Mouse (Mus musculus): ENCODE data around the gene Wtip. TPM values are rescaled to one million over a fixed set of nuclear protein-coding genes. Genes with fewer than 3 reads are reported as not detected.
"Not testable (repeated sequence)": the region's sequence is repeated elsewhere in the genome, so short reads cannot be mapped to it uniquely, and the experiment has no call there.

The Wtip gene
- polyA plus RNA-seq (2015; fragmentation: Nextera tagmentation; extraction: Ambion mirVana) = 4.0 and 4.7 TPM in 2 replicates

- Histone ChIP-seq H3K4me3 (replicated peaks) (peak within 1 kb of the TSS; percentile 89), H3K9ac (peak within 1 kb of the TSS; percentile 83), H3K27ac (peak within 1 kb of the TSS; percentile 76), H3K27me3 (replicated peaks) (no peaks in the 10 kb centered on the region), H3K4me1 (replicated peaks) (peaks cover 17% of the 10 kb centered on the region), H3K4me2 (replicated peaks) (peak within 1 kb of the TSS; percentile 74), H3K9me3 (no peaks in the 10 kb centered on the region), H3K36me3 (no peaks in the 10 kb centered on the region)
- 1% methylated on average over 46 of the region's 65 CpGs for WGBS
- ATAC-seq = peak; percentile 91
These were observed at the start of gene Wtip for GRCm38 (mm10) chr7:34133117-34133762. Gene Wtip (minus strand): TSS chr7:34133268.

- H3K27ac ChIP-seq; H3K4me1 ChIP-seq (replicated peaks); H3K4me2 ChIP-seq (replicated peaks); H3K36me3 ChIP-seq; H3K9me3 ChIP-seq; H3K27me3 ChIP-seq (replicated peaks); ATAC-seq; H3K9ac ChIP-seq; H3K4me3 ChIP-seq (replicated peaks): not testable (repeated sequence)
- 81% methylated on average over 6 of the region's 6 CpGs for WGBS
These were observed 43.2 kb upstream of the Wtip start for GRCm38 (mm10) chr7:34176241-34176640.

- WGBS = 62% methylated on average over 1 of the region's 1 CpGs
These were observed 39.2 kb upstream of the Wtip start for GRCm38 (mm10) chr7:34172251-34172650.

GRCm38 (mm10) chr7:34169454-34169853, 36.4 kb upstream of the Wtip start, which contains the start of gene Uba2:
Gene Uba2 (minus strand): TSS chr7:34169599.
- Histone ChIP-seq H3K9ac (peak within 1 kb of the TSS; percentile 96), H3K36me3 (0 out of 2 replicates have a peak, but pooled peaks cover 9% of the 10 kb centered on the region), H3K4me1 (replicated peaks) (no peaks in the 10 kb centered on the region), H3K27me3 (replicated peaks) (no peaks in the 10 kb centered on the region), H3K4me3 (replicated peaks) (peak within 1 kb of the TSS; percentile 89), H3K27ac (peak within 1 kb of the TSS; percentile 88), H3K4me2 (replicated peaks) (peak within 1 kb of the TSS; percentile 68), H3K9me3 (no peaks in the 10 kb centered on the region)
- 80% methylated on average over 3 of the region's 3 CpGs for WGBS
- no peak for ATAC-seq

More at GRCm38 (mm10) chr7:34172251-34172650, 39.2 kb upstream of the Wtip start:
- no peaks in the 10 kb centered on the region for H3K36me3 ChIP-seq
- no peak overlapping the region for H3K27ac ChIP-seq
- no peaks in the 10 kb centered on the region for H3K27me3 ChIP-seq (replicated peaks)
- no peak for ATAC-seq
- no peak overlapping the region for H3K4me2 ChIP-seq (replicated peaks)
- H3K4me1 ChIP-seq (replicated peaks) = no peaks in the 10 kb centered on the region
- H3K9ac ChIP-seq = no peak overlapping the region
- H3K4me3 ChIP-seq (replicated peaks) = no peak overlapping the region
- no peaks in the 10 kb centered on the region for H3K9me3 ChIP-seq

GRCm38 (mm10) chr7:34168470-34169251, 35.6 kb upstream of the Wtip start:
- Histone ChIP-seq H3K4me2 (replicated peaks) (peak overlapping the region; percentile 68), H3K9ac (peak overlapping the region; percentile 96), H3K9me3 (no peaks in the 10 kb centered on the region), H3K4me1 (replicated peaks) (no peaks in the 10 kb centered on the region), H3K36me3 (peaks cover 11% of the 10 kb centered on the region), H3K27ac (peak overlapping the region; percentile 88), H3K27me3 (replicated peaks) (no peaks in the 10 kb centered on the region), H3K4me3 (replicated peaks) (peak overlapping the region; percentile 89)
- ATAC-seq = peak; percentile 99
- WGBS = 11% methylated on average over 30 of the region's 30 CpGs

GRCm38 (mm10) chr7:34167766-34168469, 34.9 kb upstream of the Wtip start:
- WGBS = under 1% methylated on average over 54 of the region's 54 CpGs
- Histone ChIP-seq H3K27me3 (replicated peaks) (no peaks in the 10 kb centered on the region), H3K36me3 (peaks cover 16% of the 10 kb centered on the region), H3K9me3 (no peaks in the 10 kb centered on the region), H3K27ac (peak overlapping the region; percentile 88), H3K9ac (peak overlapping the region; percentile 96), H3K4me3 (replicated peaks) (peak overlapping the region; percentile 89), H3K4me1 (replicated peaks) (no peaks in the 10 kb centered on the region), H3K4me2 (replicated peaks) (peak overlapping the region; percentile 68)
- ATAC-seq = peak; percentile 85

- peak overlapping the region; percentile 31; the same call in 1 of the 2 replicates for H3K4me2 ChIP-seq (replicated peaks)
- no peak overlapping the region for H3K4me3 ChIP-seq (replicated peaks)
- no peak overlapping the region for H3K27ac ChIP-seq
- H3K4me1 ChIP-seq (replicated peaks) = no peaks in the 10 kb centered on the region
- no peak for ATAC-seq
- no peaks in the 10 kb centered on the region for H3K9me3 ChIP-seq
- WGBS = 59% methylated on average over 4 of the region's 4 CpGs
- H3K27me3 ChIP-seq (replicated peaks) = no peaks in the 10 kb centered on the region
- peaks cover 22% of the 10 kb centered on the region for H3K36me3 ChIP-seq
- H3K9ac ChIP-seq = no peak overlapping the region
These were observed 33.8 kb upstream of the Wtip start for GRCm38 (mm10) chr7:34166850-34167249.

GRCm38 (mm10) chr7:34165999-34166398, 32.9 kb upstream of the Wtip start:
- WGBS = 72% methylated on average over 3 of the region's 3 CpGs
- Histone ChIP-seq H3K27ac (no peak overlapping the region), H3K9me3 (no peaks in the 10 kb centered on the region), H3K4me3 (replicated peaks) (no peak overlapping the region), H3K9ac (no peak overlapping the region), H3K4me1 (replicated peaks) (no peaks in the 10 kb centered on the region), H3K36me3 (peaks cover 30% of the 10 kb centered on the region), H3K27me3 (replicated peaks) (no peaks in the 10 kb centered on the region), H3K4me2 (replicated peaks) (no peak overlapping the region)
- no peak for ATAC-seq

GRCm38 (mm10) chr7:34164671-34165070, 31.6 kb upstream of the Wtip start:
- no peak overlapping the region for H3K4me2 ChIP-seq (replicated peaks)
- peaks cover 39% of the 10 kb centered on the region for H3K36me3 ChIP-seq
- H3K4me3 ChIP-seq (replicated peaks) = no peak overlapping the region
- no peak overlapping the region for H3K9ac ChIP-seq
- ATAC-seq = no peak
- 87% methylated on average over 7 of the region's 7 CpGs for WGBS
- no peaks in the 10 kb centered on the region for H3K4me1 ChIP-seq (replicated peaks)
- H3K27me3 ChIP-seq (replicated peaks) = no peaks in the 10 kb centered on the region
- H3K9me3 ChIP-seq = no peaks in the 10 kb centered on the region
- H3K27ac ChIP-seq = no peak overlapping the region

- H3K36me3 ChIP-seq = peaks cover 65% of the 10 kb centered on the region
- no peak for ATAC-seq
- H3K27ac ChIP-seq = no peak overlapping the region
- no peaks in the 10 kb centered on the region for H3K27me3 ChIP-seq (replicated peaks)
- H3K9ac ChIP-seq = no peak overlapping the region
- WGBS = 94% methylated on average over 3 of the region's 3 CpGs
- H3K4me1 ChIP-seq (replicated peaks) = no peaks in the 10 kb centered on the region
- no peaks in the 10 kb centered on the region for H3K9me3 ChIP-seq
- H3K4me3 ChIP-seq (replicated peaks) = no peak overlapping the region
- H3K4me2 ChIP-seq (replicated peaks) = no peak overlapping the region
These were observed 26.1 kb upstream of the Wtip start for GRCm38 (mm10) chr7:34159167-34159566.

GRCm38 (mm10) chr7:34157994-34158393, 24.9 kb upstream of the Wtip start:
- Histone ChIP-seq H3K27me3 (replicated peaks) (no peaks in the 10 kb centered on the region), H3K4me2 (replicated peaks) (no peak overlapping the region), H3K4me1 (replicated peaks) (no peaks in the 10 kb centered on the region), H3K27ac (no peak overlapping the region), H3K9me3 (no peaks in the 10 kb centered on the region), H3K36me3 (peaks cover 66% of the 10 kb centered on the region), H3K9ac (no peak overlapping the region), H3K4me3 (replicated peaks) (no peak overlapping the region)
- ATAC-seq = no peak
- 93% methylated on average over 3 of the region's 3 CpGs for WGBS

- Histone ChIP-seq H3K9ac (no peak overlapping the region), H3K4me2 (replicated peaks) (no peak overlapping the region), H3K9me3 (no peaks in the 10 kb centered on the region), H3K27ac (no peak overlapping the region), H3K4me1 (replicated peaks) (no peaks in the 10 kb centered on the region), H3K4me3 (replicated peaks) (no peak overlapping the region), H3K36me3 (peaks cover 80% of the 10 kb centered on the region), H3K27me3 (replicated peaks) (no peaks in the 10 kb centered on the region)
- ATAC-seq = peak; percentile 36; the same call in 1 of the 2 replicates
- 76% methylated on average over 4 of the region's 4 CpGs for WGBS
These were observed 14.1 kb upstream of the Wtip start for GRCm38 (mm10) chr7:34147193-34147592.

Data from intestine, embryonic 15.5 days (tissue).